Mouse (Mus musculus): ENCODE results near the gene Hexim2.
A peak's percentile ranks its signal among the peaks of the same experiment; 100 is the strongest.

Gene Hexim2

GRCm38 (mm10) chr11:103112552-103112912 lies 19.7 kb upstream of the Hexim2 start:
- no peak for DNase-seq

GRCm38 (mm10) chr11:103113005-103113404 lies 19.2 kb upstream of the Hexim2 start:
- DNase-seq, result no peak

GRCm38 (mm10) chr11:103113771-103114170 lies 18.5 kb upstream of the Hexim2 start:
- no peak for DNase-seq

GRCm38 (mm10) chr11:103114270-103114943 lies 17.8 kb upstream of the Hexim2 start:
- DNase-seq, result no peak

GRCm38 (mm10) chr11:103115163-103116007 lies 16.8 kb upstream of the Hexim2 start:
- DNase-seq, result peak; percentile 70 to 81

- peak; percentile 100 for DNase-seq
Measured at GRCm38 (mm10) chr11:103116008-103116818, 16.0 kb upstream of the Hexim2 start, which contains the start of gene Hexim1. TSS of gene Hexim1 (plus strand) at chr11:103116231.

- peak; percentile 75 to 79 for DNase-seq
Measured at GRCm38 (mm10) chr11:103116959-103117590, 15.2 kb upstream of the Hexim2 start.

- DNase-seq, result no peak
Measured at GRCm38 (mm10) chr11:103117591-103118009, 14.6 kb upstream of the Hexim2 start.

GRCm38 (mm10) chr11:103118866-103119265 lies 13.4 kb upstream of the Hexim2 start:
- no peak for DNase-seq

- no peak for DNase-seq
Measured at GRCm38 (mm10) chr11:103119609-103120008, 12.6 kb upstream of the Hexim2 start.

- DNase-seq, result no peak
Measured at GRCm38 (mm10) chr11:103120315-103120714, 11.9 kb upstream of the Hexim2 start.

- DNase-seq, result peak; percentile 98 to 100
Measured at GRCm38 (mm10) chr11:103132576-103133455, 587 bp downstream of the Hexim2 start.

GRCm38 (mm10) chr11:103133456-103134185 lies 1.4 kb downstream of the Hexim2 start:
- no peak for DNase-seq

GRCm38 (mm10) chr11:103134221-103134620 lies 2.0 kb downstream of the Hexim2 start:
- no peak for DNase-seq

GRCm38 (mm10) chr11:103136039-103136577 lies 3.9 kb downstream of the Hexim2 start:
- DNase-seq, result no peak

GRCm38 (mm10) chr11:103139951-103140762 lies 7.9 kb downstream of the Hexim2 start:
- DNase-seq, result no peak

GRCm38 (mm10) chr11:103140763-103141100 lies 8.5 kb downstream of the Hexim2 start:
- DNase-seq, result no peak

- no peak for DNase-seq
Measured at GRCm38 (mm10) chr11:103141101-103141943, 9.1 kb downstream of the Hexim2 start.

- DNase-seq, result no peak
Measured at GRCm38 (mm10) chr11:103141944-103142255, 9.7 kb downstream of the Hexim2 start.

All from thymus, adult 18-20 months (tissue).